Mouse (Mus musculus) stomach, postnatal 0 days (tissue): ENCODE results near the gene Dcaf8.

Experiments
- CTCF ChIP-seq: IDR thresholded peaks from 2 replicates; pipeline ENCODE4 v1.5.1; 2016; ENCODE audit warnings: antibody characterized with exemption, low read depth, mild to moderate bottlenecking, moderate library complexity
- EP300 ChIP-seq: optimal IDR thresholded peaks from 2 replicates; pipeline ENCODE3; 2016; ENCODE audit warnings: antibody characterized with exemption

DNA sequence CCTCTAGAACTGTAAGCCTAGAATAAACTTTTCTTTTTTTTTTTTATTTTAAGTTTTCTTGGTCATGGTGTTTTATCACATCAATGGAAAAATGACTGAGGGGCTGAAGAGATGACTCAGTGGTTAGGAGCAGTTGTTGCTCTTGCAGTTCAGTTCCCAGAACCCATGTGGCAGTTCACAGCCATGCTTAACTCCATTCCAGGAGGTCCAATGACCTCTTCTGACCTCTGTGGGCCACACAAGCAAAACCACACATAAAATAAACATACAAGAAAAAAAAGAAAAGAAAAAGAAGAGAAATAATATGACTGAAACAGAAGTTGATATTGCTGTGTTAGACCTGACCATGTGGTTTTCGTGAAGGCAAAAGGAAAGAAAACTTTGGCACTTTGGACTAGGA lies 81.3 kb downstream of the Dcaf8 start:
- TF ChIP-seq CTCF (no peak), EP300 (no peak)
